Mouse (Mus musculus) intestine, postnatal 0 days (tissue): ENCODE measurements around the gene Gm10392. TPM values are rescaled to one million over a fixed set of nuclear protein-coding genes. Genes with fewer than 3 reads are reported as not detected.

ENCODE experiments used
- ATAC-seq: fragments of 200-750 bp; cut with Nextera tagmentation; 2 replicates; pipeline ENCODE4 v1.8.0; 2017; ENCODE audit warnings: mild to moderate bottlenecking, moderate TSS enrichment, moderate library complexity
- H3K27ac ChIP-seq: fragments of 300-500 bp; sonication (generic); 2 replicates; pipeline ENCODE4 v1.5.1; 2014; ENCODE audit warnings: mild to moderate bottlenecking, low read depth, low read length, moderate library complexity
- H3K27me3 ChIP-seq: fragments of 300-500 bp; sonication (generic); replicated peaks from 2 replicates; pipeline ENCODE4 v1.6.1; 2014; ENCODE audit warnings: low read length, mixed read lengths; ENCODE audit not compliant: control insufficient read depth, insufficient read depth
- H3K36me3 ChIP-seq: fragments of 300-500 bp; sonication (generic); 2 replicates; pipeline ENCODE4 v1.6.1; 2014; ENCODE audit warnings: mild to moderate bottlenecking, moderate library complexity; ENCODE audit not compliant: control insufficient read depth, insufficient read depth
- H3K4me1 ChIP-seq: fragments of 300-500 bp; sonication (generic); replicated peaks from 2 replicates; pipeline ENCODE4 v1.6.1; 2014; ENCODE audit warnings: antibody characterized with exemption, low read length, mixed read lengths; ENCODE audit not compliant: control insufficient read depth, insufficient read depth
- H3K4me2 ChIP-seq: fragments of 300-500 bp; sonication (generic); replicated peaks from 2 replicates; pipeline ENCODE4 v1.6.1; 2014; ENCODE audit warnings: low read depth, mild to moderate bottlenecking, moderate library complexity
- H3K4me3 ChIP-seq: fragments of 300-500 bp; sonication (generic); 2 replicates; pipeline ENCODE4 v1.5.1; 2014; ENCODE audit warnings: low read depth, low read length
- H3K9ac ChIP-seq: fragments of 300-500 bp; sonication (generic); 2 replicates; pipeline ENCODE4 v1.6.1; 2014; ENCODE audit warnings: mild to moderate bottlenecking, low read depth, low read length
- H3K9me3 ChIP-seq: fragments of 300-500 bp; sonication (generic); 2 replicates; pipeline ENCODE4 v1.6.1; 2016; ENCODE audit warnings: mixed run types; ENCODE audit not compliant: control insufficient read depth
- CTCF ChIP-seq: sonication (generic); IDR thresholded peaks from 2 replicates; pipeline ENCODE4 v1.5.1; 2016; ENCODE audit warnings: low read depth, mild to moderate bottlenecking, control low read depth, antibody characterized with exemption, moderate library complexity
- WGBS: fragments of 180-500 bp; shearing (Covaris S2); extraction: QIAGEN DNeasy Blood & Tissue Kit; methylation state at CpG from one replicate; pipeline ENCODE4 v1.1.7; 2014; 5-methylcytosine and 5-hydroxymethylcytosine counted together
- polyA plus RNA-seq: library from polyadenylated mRNA; unstranded; fragments of >200 nt; fragmentation: Nextera tagmentation; extraction: Ambion mirVana; gene quantifications from 2 replicates; pipeline ENCODE4 v1.2.1, GENCODE M21; 2015

Gm10392 gene
- polyA plus RNA-seq, 1 experiment from 2014 or later, result not detected

GRCm38 (mm10) chr11:77468397-77468796, 50.6 kb downstream of the Gm10392 start:
- WGBS, result 89% methylated on average over 9 of the region's 9 CpGs

GRCm38 (mm10) chr11:77467784-77468183, 51.2 kb downstream of the Gm10392 start:
- peak overlapping the region; percentile 55 for H3K4me2 ChIP-seq
- H3K27me3 ChIP-seq, result peaks cover 39% of the 10 kb centered on the region
- no peak overlapping the region for H3K27ac ChIP-seq
- H3K9me3 ChIP-seq, result no peaks in the 10 kb centered on the region
- WGBS, result 12% methylated on average over 20 of the region's 20 CpGs
- peak; percentile 26; the same call in 1 of the 2 replicates for ATAC-seq
- H3K4me1 ChIP-seq, result no peaks in the 10 kb centered on the region; the same call in 1 of the 2 replicates
- peaks cover 16% of the 10 kb centered on the region; the same call in 1 of the 2 replicates for H3K36me3 ChIP-seq
- no peak overlapping the region; the same call in 1 of the 2 replicates for H3K4me3 ChIP-seq
- peak; percentile 90 for TF ChIP-seq CTCF
- H3K9ac ChIP-seq, result no peak overlapping the region

More at GRCm38 (mm10) chr11:77468397-77468796, 50.6 kb downstream of the Gm10392 start:
- Histone ChIP-seq H3K4me2 (no peak overlapping the region), H3K4me1 (no peaks in the 10 kb centered on the region; the same call in 1 of the 2 replicates), H3K27ac (no peak overlapping the region), H3K36me3 (peaks cover 20% of the 10 kb centered on the region; the same call in 1 of the 2 replicates), H3K9ac (no peak overlapping the region), H3K27me3 (peaks cover 34% of the 10 kb centered on the region), H3K4me3 (no peak overlapping the region), H3K9me3 (no peaks in the 10 kb centered on the region)
- no peak for TF ChIP-seq CTCF
- no peak for ATAC-seq

- Histone ChIP-seq H3K9ac (no peak overlapping the region), H3K27ac (no peak overlapping the region), H3K27me3 (peaks cover 46% of the 10 kb centered on the region), H3K4me2 (peak overlapping the region; percentile 56), H3K4me1 (no peaks in the 10 kb centered on the region; the same call in 1 of the 2 replicates), H3K9me3 (no peaks in the 10 kb centered on the region), H3K4me3 (peak overlapping the region; percentile 17), H3K36me3 (peaks cover 10% of the 10 kb centered on the region; the same call in 1 of the 2 replicates)
- peak; percentile 54 for ATAC-seq
- WGBS, result 4% methylated on average over 25 of the region's 25 CpGs
- TF ChIP-seq CTCF, result peak; percentile 76
Measured at GRCm38 (mm10) chr11:77467157-77467556, 51.8 kb downstream of the Gm10392 start.

Other genes with a start within 250 kb of the Gm10392 start
- gene Coro6, start 56.8 kb downstream of the Gm10392 start, polyA plus RNA-seq, result 0.18 TPM in 2 replicates
- 2.1 TPM in 2 replicates for gene Ankrd13b, start 29.5 kb downstream of the Gm10392 start, polyA plus RNA-seq
- 21.2 and 21.9 TPM in 2 replicates for gene Git1, start 25.6 kb downstream of the Gm10392 start, polyA plus RNA-seq
- 2.2 and 3.3 TPM in 2 replicates for gene Abhd15, start 4.1 kb downstream of the Gm10392 start, polyA plus RNA-seq
- gene Trp53i13, start 3.2 kb downstream of the Gm10392 start, polyA plus RNA-seq, result 20.2 and 22.9 TPM in 2 replicates
- 8.6 and 9.3 TPM in 2 replicates for gene Taok1, start 88.6 kb upstream of the Gm10392 start, polyA plus RNA-seq
- 4.6 and 7.2 TPM in 2 replicates for gene Nufip2, start 167.0 kb upstream of the Gm10392 start, polyA plus RNA-seq
- not detected in 2 replicates for gene Cryba1, start 206.1 kb upstream of the Gm10392 start, polyA plus RNA-seq
- gene Myo18a, start 244.0 kb upstream of the Gm10392 start, polyA plus RNA-seq, result 25.4 and 30.7 TPM in 2 replicates